Mouse (Mus musculus): ENCODE measurements at regions not wholly inside any gene's neighbourhood (a gene's known extent, or its start where the extent isn't known, plus 50 kb on each side); places are given as distances from the start of the nearest gene placed in this dataset.
A peak's percentile ranks its signal among the peaks of the same experiment; 100 is the strongest.
"Not testable (repeated sequence)": the region's sequence is repeated elsewhere in the genome, so short reads cannot be mapped to it uniquely, and the experiment has no call there.

DNA sequence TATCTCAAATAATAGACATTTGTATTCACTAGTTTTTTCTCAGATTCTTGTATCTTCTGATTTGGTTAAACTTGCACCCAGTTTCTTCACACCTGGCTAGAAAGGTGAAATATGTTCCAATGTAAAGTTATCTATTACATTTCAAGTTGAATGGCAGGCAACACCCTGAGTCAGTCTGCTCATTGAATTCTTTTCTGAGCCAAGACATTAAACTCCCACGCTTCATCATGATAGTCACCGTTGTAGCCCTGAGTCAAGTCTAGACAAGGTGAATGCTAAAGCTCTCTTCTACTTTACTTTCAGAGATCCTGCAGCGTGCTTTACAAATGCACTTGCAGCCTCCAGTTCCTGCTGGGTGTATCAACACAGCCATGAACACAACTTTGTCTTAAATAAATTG is 868.0 kb downstream of the Robo2 start:
- no peaks in the 10 kb centered on the region for H3K36me3 ChIP-seq (ENCODE audit: control insufficient read depth, insufficient read depth)
- no peak overlapping the region for H3K4me3 ChIP-seq (replicated peaks; ENCODE audit: low read length)
- no peak overlapping the region for H3K4me2 ChIP-seq (ENCODE audit: low read length)
- no peaks in the 10 kb centered on the region for H3K4me1 ChIP-seq (replicated peaks; ENCODE audit: control insufficient read depth, insufficient read depth, low read length)
- no peak overlapping the region for H3K9ac ChIP-seq (replicated peaks; ENCODE audit: low read depth, low read length)
- no peak for ATAC-seq
- H3K27ac ChIP-seq (ENCODE audit: low read length) = no peak overlapping the region
- no peaks in the 10 kb centered on the region for H3K9me3 ChIP-seq (ENCODE audit: control insufficient read depth, low read length)
- H3K27me3 ChIP-seq (replicated peaks; ENCODE audit: control insufficient read depth, insufficient read depth, low read length) = no peaks in the 10 kb centered on the region
- WGBS = 88% methylated on average over 3 of the region's 3 CpGs

DNA sequence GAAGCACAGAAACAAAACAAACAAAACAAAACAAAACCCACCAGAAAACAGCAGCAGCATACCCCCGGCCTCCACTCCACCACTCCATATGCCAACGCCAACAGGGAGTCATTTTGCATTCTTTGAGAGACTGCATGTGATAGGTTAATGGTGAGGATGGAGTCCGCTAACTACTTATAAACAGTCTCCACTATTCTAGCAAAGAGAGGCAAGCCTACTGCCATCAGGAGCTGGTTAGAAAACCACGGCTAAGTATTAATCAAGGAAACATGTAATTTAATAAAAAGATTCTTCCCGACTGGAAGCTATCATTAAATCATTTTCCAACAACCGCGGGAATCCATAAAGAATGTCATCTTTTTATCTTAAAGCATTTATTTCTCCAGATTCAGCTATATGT is 873.6 kb downstream of the Robo2 start:
- no peaks in the 10 kb centered on the region for H3K4me1 ChIP-seq (replicated peaks; ENCODE audit: control insufficient read depth, insufficient read depth, low read length)
- H3K27me3 ChIP-seq (replicated peaks; ENCODE audit: control insufficient read depth, insufficient read depth, low read length) = no peaks in the 10 kb centered on the region
- H3K4me2 ChIP-seq (ENCODE audit: low read length) = no peak overlapping the region
- H3K9me3 ChIP-seq (ENCODE audit: control insufficient read depth, low read length) = no peaks in the 10 kb centered on the region
- 81% methylated on average over 7 of the region's 7 CpGs for WGBS
- H3K9ac ChIP-seq (replicated peaks; ENCODE audit: low read depth, low read length) = no peak overlapping the region
- no peak overlapping the region for H3K27ac ChIP-seq (ENCODE audit: low read length)
- H3K4me3 ChIP-seq (replicated peaks; ENCODE audit: low read length) = no peak overlapping the region
- no peaks in the 10 kb centered on the region for H3K36me3 ChIP-seq (ENCODE audit: control insufficient read depth, insufficient read depth)
- no peak for ATAC-seq

DNA sequence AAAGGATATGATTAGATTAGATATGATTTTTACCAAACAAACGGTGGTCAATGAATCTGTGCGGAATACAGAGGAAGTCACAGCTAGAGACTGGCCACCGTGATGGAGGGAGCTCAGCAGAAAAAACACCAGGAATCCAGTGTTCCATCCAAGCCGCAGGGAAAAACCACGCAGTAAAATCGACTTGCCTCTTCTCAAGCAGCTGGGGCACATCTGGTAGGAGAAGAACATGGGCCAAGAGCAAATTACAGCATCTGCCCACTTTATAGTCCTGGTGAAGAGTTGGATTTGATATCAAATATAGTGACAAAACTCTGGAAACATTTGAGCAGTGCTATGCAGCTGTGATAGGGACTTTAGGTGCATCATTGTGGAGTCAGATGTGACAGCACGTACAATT is 874.1 kb downstream of the Robo2 start:
- no peak overlapping the region for H3K4me2 ChIP-seq (ENCODE audit: low read length)
- no peaks in the 10 kb centered on the region for H3K4me1 ChIP-seq (replicated peaks; ENCODE audit: control insufficient read depth, insufficient read depth, low read length)
- WGBS = 96% methylated on average over 7 of the region's 7 CpGs
- H3K27ac ChIP-seq (ENCODE audit: low read length) = no peak overlapping the region
- H3K27me3 ChIP-seq (replicated peaks; ENCODE audit: control insufficient read depth, insufficient read depth, low read length) = no peaks in the 10 kb centered on the region
- no peaks in the 10 kb centered on the region for H3K36me3 ChIP-seq (ENCODE audit: control insufficient read depth, insufficient read depth)
- ATAC-seq = no peak
- no peak overlapping the region for H3K4me3 ChIP-seq (replicated peaks; ENCODE audit: low read length)
- H3K9ac ChIP-seq (replicated peaks; ENCODE audit: low read depth, low read length) = no peak overlapping the region
- H3K9me3 ChIP-seq (ENCODE audit: control insufficient read depth, low read length) = no peaks in the 10 kb centered on the region

DNA sequence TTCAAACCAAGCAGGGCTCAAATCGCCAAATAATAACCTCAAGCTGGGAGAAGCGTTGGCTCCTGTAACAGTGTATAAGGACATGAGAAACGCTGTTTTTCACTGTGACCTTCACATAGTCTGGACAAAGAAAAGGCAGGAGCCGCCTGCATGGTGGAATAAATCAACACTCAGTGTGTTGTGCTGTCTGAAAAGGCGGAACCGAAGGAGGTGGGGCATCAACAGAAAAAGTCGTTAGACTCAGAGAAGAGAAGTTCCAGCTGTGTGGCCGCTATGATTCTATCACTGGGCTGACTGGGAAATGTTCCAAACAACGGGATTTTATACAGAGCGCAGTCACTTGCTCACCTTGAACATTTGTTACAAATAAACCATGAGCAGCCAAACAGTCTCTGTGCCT is 881.4 kb downstream of the Robo2 start:
- Histone ChIP-seq H3K9ac (replicated peaks; ENCODE audit: low read depth, low read length) (no peak overlapping the region), H3K4me1 (replicated peaks; ENCODE audit: control insufficient read depth, insufficient read depth, low read length) (no peaks in the 10 kb centered on the region), H3K9me3 (ENCODE audit: control insufficient read depth, low read length) (no peaks in the 10 kb centered on the region), H3K27me3 (replicated peaks; ENCODE audit: control insufficient read depth, insufficient read depth, low read length) (no peaks in the 10 kb centered on the region), H3K27ac (ENCODE audit: low read length) (no peak overlapping the region), H3K4me3 (replicated peaks; ENCODE audit: low read length) (no peak overlapping the region), H3K4me2 (ENCODE audit: low read length) (no peak overlapping the region), H3K36me3 (ENCODE audit: control insufficient read depth, insufficient read depth) (no peaks in the 10 kb centered on the region)
- ATAC-seq = no peak
- 45% methylated on average over 10 of the region's 10 CpGs for WGBS

DNA sequence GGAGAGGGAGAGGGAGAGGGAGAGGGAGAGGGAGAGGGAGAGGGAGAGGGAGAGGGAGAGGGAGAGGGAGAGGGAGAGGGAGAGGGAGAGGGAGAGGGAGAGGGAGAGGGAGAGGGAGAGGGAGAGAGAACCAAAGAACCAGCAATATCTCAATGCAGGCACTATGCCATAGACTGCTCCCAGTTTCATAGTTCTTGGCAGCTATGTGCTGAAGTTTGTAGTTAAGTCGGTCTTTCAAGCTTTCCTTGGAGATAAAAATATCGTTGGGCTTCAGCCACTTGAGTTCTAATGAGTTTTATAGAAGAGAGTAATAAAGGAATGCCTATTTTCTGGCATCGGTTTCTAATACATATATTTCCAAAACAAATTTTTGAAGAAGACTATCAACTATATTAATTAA is 888.7 kb downstream of the Robo2 start:
- not testable (repeated sequence) for H3K27me3 ChIP-seq (replicated peaks; ENCODE audit: control insufficient read depth, insufficient read depth, low read length); H3K36me3 ChIP-seq (ENCODE audit: control insufficient read depth, insufficient read depth); ATAC-seq; H3K4me2 ChIP-seq (ENCODE audit: low read length); H3K9me3 ChIP-seq (ENCODE audit: control insufficient read depth, low read length); H3K9ac ChIP-seq (replicated peaks; ENCODE audit: low read depth, low read length); H3K4me3 ChIP-seq (replicated peaks; ENCODE audit: low read length); H3K4me1 ChIP-seq (replicated peaks; ENCODE audit: control insufficient read depth, insufficient read depth, low read length); H3K27ac ChIP-seq (ENCODE audit: low read length)
- WGBS = 73% methylated on average over 3 of the region's 3 CpGs

DNA sequence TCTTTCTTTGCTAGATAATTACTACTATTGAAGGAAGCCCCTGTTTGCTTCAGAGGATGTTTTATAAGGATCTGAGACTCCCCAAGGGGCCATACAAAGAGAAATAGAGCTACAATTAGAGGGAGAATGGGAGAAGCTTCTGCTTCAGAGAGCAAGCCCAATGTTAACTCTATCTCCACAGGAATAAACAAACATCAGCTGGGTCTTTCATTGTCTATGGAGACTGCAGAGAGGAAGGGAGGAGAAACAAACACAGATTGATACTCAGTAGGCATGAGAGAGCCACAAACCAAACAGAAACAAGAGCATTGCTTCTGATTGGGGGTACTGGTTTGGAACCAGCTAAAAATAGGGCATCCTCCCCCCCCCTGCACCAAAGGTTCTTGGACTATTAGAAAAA is 906.9 kb downstream of the Robo2 start:
- Histone ChIP-seq H3K27ac (ENCODE audit: low read length) (no peak overlapping the region), H3K36me3 (ENCODE audit: control insufficient read depth, insufficient read depth) (no peaks in the 10 kb centered on the region), H3K4me1 (replicated peaks; ENCODE audit: control insufficient read depth, insufficient read depth, low read length) (no peaks in the 10 kb centered on the region), H3K4me2 (ENCODE audit: low read length) (no peak overlapping the region), H3K9ac (replicated peaks; ENCODE audit: low read depth, low read length) (no peak overlapping the region), H3K9me3 (ENCODE audit: control insufficient read depth, low read length) (no peaks in the 10 kb centered on the region), H3K4me3 (replicated peaks; ENCODE audit: low read length) (no peak overlapping the region), H3K27me3 (replicated peaks; ENCODE audit: control insufficient read depth, insufficient read depth, low read length) (no peaks in the 10 kb centered on the region)
- no peak for ATAC-seq

DNA sequence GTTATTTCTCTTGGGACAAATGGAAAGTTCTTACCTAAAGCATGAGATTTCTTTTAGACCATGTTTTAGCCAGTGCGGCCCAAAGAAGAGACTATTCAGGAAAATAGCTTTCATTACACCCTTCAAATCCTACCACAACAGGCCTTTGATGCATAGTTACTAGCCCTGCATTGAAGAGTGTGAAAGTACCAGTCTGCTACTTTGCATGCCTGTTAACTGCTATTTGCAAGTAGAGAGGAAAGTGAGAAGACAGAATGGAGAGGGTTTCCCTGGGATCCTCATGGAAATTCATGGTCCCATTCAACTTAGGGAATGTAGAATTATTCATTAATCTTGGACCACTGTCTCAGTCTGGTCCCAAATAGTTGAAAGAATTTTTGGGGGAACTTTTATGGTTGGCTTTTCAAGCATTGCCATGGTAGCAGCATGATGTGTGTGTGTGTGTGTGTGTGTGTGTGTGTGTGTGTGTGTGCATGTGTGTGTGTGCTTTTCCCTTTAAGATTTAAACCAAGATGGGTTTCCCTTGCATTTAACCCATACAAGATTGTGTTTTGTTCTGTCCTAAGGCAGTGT is 912.9 kb downstream of the Robo2 start:
- ATAC-seq = peak; percentile 81
- Histone ChIP-seq H3K27ac (ENCODE audit: low read length) (no peak overlapping the region), H3K4me2 (ENCODE audit: low read length) (no peak overlapping the region), H3K9ac (replicated peaks; ENCODE audit: low read depth, low read length) (no peak overlapping the region), H3K4me1 (replicated peaks; ENCODE audit: control insufficient read depth, insufficient read depth, low read length) (no peaks in the 10 kb centered on the region), H3K9me3 (ENCODE audit: control insufficient read depth, low read length) (no peaks in the 10 kb centered on the region), H3K36me3 (ENCODE audit: control insufficient read depth, insufficient read depth) (no peaks in the 10 kb centered on the region), H3K27me3 (replicated peaks; ENCODE audit: control insufficient read depth, insufficient read depth, low read length) (no peaks in the 10 kb centered on the region), H3K4me3 (replicated peaks; ENCODE audit: low read length) (no peak overlapping the region)
- 46% methylated on average over 1 of the region's 1 CpGs for WGBS

DNA sequence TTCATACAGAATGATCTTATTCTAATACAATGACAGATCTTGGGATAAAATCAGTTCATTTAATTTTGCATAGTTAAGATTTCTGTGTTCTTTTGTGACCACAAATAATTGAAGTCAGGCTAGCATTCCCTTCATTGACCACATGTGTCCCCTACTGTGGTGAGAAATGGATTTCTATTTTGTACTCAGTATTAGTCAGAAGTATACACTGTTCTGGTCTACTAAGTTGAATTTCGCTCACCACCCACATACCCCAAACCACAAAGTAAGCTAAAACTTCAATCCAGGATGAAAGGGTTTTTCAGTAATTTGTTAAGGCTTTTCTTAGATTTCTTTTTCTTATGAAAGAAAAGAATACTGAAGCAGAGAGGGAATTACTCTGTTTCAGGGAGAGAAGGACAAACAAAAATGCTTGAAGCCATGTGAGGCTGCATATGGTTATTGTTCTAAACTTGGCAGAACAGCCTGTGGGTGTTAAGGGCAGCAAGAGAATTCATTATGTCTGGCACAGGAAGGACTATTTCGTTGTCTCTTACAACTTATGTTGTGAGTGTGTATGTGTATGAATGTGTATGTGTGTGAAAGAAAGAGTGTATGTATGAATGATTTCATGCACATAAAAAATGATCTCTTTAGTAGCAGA is 928.3 kb downstream of the Robo2 start:
- ATAC-seq = no peak
- no peak overlapping the region for H3K4me2 ChIP-seq (ENCODE audit: low read length)
- no peaks in the 10 kb centered on the region for H3K27me3 ChIP-seq (replicated peaks; ENCODE audit: control insufficient read depth, insufficient read depth, low read length)
- no peaks in the 10 kb centered on the region for H3K36me3 ChIP-seq (ENCODE audit: control insufficient read depth, insufficient read depth)
- H3K9me3 ChIP-seq (ENCODE audit: control insufficient read depth, low read length) = no peaks in the 10 kb centered on the region
- H3K9ac ChIP-seq (replicated peaks; ENCODE audit: low read depth, low read length) = no peak overlapping the region
- H3K4me1 ChIP-seq (replicated peaks; ENCODE audit: control insufficient read depth, insufficient read depth, low read length) = no peaks in the 10 kb centered on the region
- WGBS = 58% methylated on average over 2 of the region's 2 CpGs
- H3K4me3 ChIP-seq (replicated peaks; ENCODE audit: low read length) = no peak overlapping the region
- no peak overlapping the region for H3K27ac ChIP-seq (ENCODE audit: low read length)

DNA sequence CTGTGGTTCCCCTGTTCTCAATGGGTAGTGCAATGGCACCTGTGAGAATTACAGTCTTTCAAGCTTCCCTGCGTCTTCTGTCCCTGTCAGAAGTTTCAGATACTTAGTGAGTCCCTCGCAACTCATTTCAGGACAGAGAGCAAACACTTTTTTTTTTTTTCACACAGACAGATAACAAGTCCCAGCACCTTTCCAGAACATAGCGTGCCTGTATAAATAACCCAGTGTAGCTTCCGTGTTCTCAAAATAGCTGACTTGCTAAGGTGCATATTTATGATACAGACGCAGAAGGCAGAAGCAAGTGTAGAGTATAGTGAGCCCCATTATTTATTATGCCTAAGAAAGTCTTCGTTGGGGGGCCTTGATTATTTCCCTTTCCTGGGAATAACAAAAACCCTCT is 929.4 kb downstream of the Robo2 start:
- Histone ChIP-seq H3K9ac (replicated peaks; ENCODE audit: low read depth, low read length) (no peak overlapping the region), H3K4me1 (replicated peaks; ENCODE audit: control insufficient read depth, insufficient read depth, low read length) (no peaks in the 10 kb centered on the region), H3K27me3 (replicated peaks; ENCODE audit: control insufficient read depth, insufficient read depth, low read length) (no peaks in the 10 kb centered on the region), H3K4me2 (ENCODE audit: low read length) (no peak overlapping the region), H3K36me3 (ENCODE audit: control insufficient read depth, insufficient read depth) (no peaks in the 10 kb centered on the region), H3K4me3 (replicated peaks; ENCODE audit: low read length) (no peak overlapping the region), H3K27ac (ENCODE audit: low read length) (no peak overlapping the region), H3K9me3 (ENCODE audit: control insufficient read depth, low read length) (no peaks in the 10 kb centered on the region)
- no peak for ATAC-seq
- WGBS = 61% methylated on average over 6 of the region's 6 CpGs

DNA sequence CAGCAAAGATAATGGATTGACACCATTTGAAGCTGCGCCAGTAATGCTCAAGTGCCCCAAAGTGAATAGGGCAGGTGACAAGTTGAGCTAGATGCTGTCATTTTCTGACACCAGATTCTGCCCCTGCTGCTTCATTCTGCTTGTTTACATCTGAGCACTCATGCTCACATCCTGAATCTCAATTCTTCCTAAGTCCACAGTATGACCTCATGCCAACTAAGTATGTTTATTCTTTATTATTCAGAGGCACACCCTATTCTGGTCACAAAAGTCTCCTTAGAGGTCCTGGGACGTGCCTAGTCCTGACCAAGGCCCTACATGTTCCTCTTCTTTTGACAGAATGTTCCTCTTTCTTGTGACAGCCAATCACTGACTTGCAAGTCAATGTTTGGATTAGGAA is 938.1 kb downstream of the Robo2 start:
- no peaks in the 10 kb centered on the region for H3K27me3 ChIP-seq (replicated peaks; ENCODE audit: control insufficient read depth, insufficient read depth, low read length)
- no peak overlapping the region for H3K27ac ChIP-seq (ENCODE audit: low read length)
- H3K4me3 ChIP-seq (replicated peaks; ENCODE audit: low read length) = no peak overlapping the region
- H3K9ac ChIP-seq (replicated peaks; ENCODE audit: low read depth, low read length) = no peak overlapping the region
- WGBS = 82% methylated on average over 2 of the region's 2 CpGs
- ATAC-seq = no peak
- H3K4me1 ChIP-seq (replicated peaks; ENCODE audit: control insufficient read depth, insufficient read depth, low read length) = peaks cover 3% of the 10 kb centered on the region
- no peaks in the 10 kb centered on the region for H3K9me3 ChIP-seq (ENCODE audit: control insufficient read depth, low read length)
- no peak overlapping the region for H3K4me2 ChIP-seq (ENCODE audit: low read length)
- no peaks in the 10 kb centered on the region for H3K36me3 ChIP-seq (ENCODE audit: control insufficient read depth, insufficient read depth)
